Mouse (Mus musculus): ENCODE measurements around the gene Pnpla2.
"Not testable (repeated sequence)": the region's sequence is repeated elsewhere in the genome, so short reads cannot be mapped to it uniquely, and the experiment has no call there.

Gene Pnpla2

GRCm38 (mm10) chr7:141431434-141432185, 23.4 kb upstream of the Pnpla2 start:
- no peak for DNase-seq (ENCODE audit: low spot score)

GRCm38 (mm10) chr7:141432186-141432611, 22.8 kb upstream of the Pnpla2 start:
- DNase-seq (ENCODE audit: low spot score) = no peak

GRCm38 (mm10) chr7:141432741-141433516, 22.1 kb upstream of the Pnpla2 start:
- no peak for DNase-seq (ENCODE audit: low spot score)

DNA sequence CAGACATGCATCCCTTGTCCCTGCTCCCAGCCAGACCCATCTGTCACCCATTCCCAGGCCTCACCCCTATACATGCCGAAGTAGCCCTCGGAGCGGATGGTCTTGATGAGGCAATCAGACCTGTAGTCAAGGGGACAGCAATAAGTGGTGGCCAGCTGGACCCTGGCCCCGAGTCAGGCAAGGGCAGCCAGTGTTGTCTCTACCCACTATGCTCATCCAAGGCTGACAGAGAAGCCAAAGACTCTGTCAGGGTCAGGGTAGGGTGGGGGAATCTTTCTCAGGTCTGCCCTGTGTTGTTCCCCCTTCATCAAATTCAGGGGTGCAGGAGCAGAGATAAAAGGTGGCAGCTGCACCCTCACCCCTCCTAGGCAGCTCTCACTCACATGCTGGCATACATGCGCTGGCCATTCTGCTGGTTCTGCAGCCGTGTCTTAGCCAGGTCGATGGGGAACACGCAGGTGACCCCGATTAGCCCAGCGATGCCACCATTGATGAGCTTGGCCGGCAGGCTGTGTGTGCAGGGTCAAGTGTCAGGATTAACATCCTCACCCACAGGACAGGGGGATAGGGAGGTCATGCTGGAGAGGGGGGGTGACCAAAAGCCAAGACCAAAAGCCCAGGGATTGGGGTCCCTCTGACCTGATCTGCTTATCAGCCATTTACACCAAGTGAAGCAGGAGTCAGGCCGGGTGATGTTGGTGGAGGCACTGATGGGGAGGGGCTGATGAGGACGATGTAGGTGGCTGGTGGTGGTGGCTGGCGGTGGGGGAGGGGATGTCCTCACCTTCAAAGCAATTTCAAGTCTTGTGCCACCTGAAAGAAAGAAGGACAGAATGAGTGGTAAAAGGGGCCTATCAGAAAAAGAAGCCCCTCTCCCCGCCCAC, 21.2 kb upstream of the Pnpla2 start:
- no peak for DNase-seq (ENCODE audit: low spot score)

DNA sequence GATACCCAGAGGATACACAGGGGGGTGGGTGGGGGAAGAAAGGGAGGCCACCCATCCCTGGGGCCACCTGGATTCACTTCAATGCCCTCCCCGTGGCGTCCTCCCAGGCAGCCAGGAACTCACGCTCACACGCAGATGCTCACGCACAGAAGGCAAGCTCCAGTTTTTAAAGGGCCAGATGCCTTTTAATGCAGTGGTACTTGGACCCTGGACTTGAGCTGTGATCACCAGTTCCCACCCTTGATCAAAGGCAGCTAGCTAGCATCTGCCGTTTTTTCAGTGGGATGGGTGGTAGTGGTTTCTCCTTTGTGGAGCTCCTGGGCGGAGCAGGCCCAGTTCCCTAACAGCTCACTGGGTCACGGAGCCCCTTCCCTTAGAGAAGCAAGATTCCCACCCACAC, 20.5 kb upstream of the Pnpla2 start:
- DNase-seq (ENCODE audit: low spot score) = peak; percentile 64

GRCm38 (mm10) chr7:141435129-141435855, 19.7 kb upstream of the Pnpla2 start:
- peak; percentile 65 for DNase-seq (ENCODE audit: low spot score)

GRCm38 (mm10) chr7:141435856-141436522, 19.0 kb upstream of the Pnpla2 start:
- DNase-seq (ENCODE audit: low spot score) = no peak

- DNase-seq (ENCODE audit: low spot score) = no peak
Observed at GRCm38 (mm10) chr7:141436523-141436892, 18.5 kb upstream of the Pnpla2 start.

GRCm38 (mm10) chr7:141437178-141438120, 17.5 kb upstream of the Pnpla2 start, which contains the start of gene Slc25a22:
TSS of gene Slc25a22 (minus strand) at chr7:141437892.
- DNase-seq (ENCODE audit: low spot score) = peak; percentile 92

DNA sequence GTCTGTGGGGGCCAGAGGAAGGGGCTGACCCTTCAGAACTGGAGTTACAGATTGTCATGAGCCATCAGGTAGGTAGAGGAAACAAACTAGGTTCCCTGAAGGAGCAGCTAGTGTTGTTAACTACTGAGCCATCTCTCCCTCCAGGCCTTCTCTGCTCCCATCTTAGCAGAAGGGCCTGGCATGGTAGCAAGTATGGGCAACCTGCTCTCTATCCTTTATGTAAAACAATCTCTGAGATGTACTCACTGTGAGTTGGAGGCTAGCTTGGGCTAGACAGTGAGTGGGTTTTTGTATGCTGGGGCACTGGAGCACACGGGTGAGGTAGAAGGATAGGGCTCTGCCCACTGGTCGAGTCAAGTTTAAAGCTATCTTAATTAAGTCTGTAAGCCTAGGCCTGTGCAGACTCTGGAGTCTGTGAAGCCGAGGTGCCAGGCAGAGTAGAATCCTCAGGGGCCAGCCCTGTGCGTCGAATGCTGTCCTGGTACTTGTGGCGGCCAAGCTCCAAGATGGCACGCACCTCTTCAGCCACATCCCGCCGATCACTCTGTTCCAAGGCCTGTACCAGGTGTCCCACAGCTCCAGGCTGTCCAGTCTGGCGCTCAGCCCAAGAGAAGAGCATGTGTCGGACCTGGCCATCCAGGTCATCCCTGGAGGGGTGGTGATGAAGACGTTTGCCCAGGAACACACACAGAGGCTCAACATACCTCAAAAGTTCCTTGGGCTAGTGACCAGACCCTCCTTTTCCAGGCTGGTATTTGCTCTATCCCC, 16.6 kb upstream of the Pnpla2 start:
- no peak for DNase-seq (ENCODE audit: low spot score)

DNA sequence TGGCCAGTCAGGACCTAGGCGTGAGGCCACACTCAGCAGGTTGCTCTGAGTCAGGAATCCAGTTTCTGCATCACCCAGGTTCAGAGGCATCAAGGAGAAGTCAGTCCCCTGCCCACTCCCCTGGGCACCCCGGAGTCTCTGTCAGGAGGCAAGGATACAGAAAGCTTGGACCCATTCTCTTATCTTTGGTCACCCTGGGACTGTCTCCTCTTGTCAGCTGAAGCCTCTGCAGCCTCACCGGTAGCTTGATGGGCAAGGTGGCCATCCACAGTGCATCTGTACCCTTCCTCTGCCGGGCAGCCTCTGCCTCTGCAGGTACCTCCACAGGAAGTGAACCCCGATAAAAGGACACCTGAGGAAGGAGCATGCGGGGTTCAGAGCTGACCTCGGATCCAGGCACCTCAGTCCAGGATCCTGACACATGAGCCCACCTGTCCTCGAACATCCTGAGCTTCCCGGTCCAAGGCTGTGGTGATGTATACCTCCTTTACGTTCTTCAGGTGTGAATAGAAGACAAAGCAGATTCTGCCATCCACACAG, 15.8 kb upstream of the Pnpla2 start:
- no peak for DNase-seq (ENCODE audit: low spot score)

- no peak for DNase-seq (ENCODE audit: low spot score)
Observed at GRCm38 (mm10) chr7:141439811-141440210, 15.2 kb upstream of the Pnpla2 start.

GRCm38 (mm10) chr7:141440613-141441012, 14.4 kb upstream of the Pnpla2 start:
- peak; percentile 73 for DNase-seq (ENCODE audit: low spot score)

DNA sequence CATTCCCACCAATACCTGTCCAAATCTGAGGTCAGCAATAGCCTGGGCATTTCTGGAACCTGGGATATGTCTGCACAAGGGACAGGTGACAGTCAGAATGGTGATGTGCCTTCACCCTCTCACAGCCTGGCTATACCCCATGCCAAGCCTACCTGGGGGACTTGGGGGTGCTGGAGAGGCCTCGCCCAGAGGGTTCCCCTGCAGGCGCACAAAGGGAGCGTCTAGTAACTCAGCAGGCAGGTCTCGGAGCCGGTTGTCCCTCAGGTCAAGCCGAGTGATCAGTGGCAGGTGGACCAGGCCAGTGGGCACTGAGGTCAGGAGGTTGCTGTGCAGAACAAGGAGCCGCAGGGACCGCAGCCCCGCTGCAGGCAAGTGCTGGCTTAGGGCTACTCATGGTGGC, 13.5 kb upstream of the Pnpla2 start:
- no peak for DNase-seq (ENCODE audit: low spot score)

DNA sequence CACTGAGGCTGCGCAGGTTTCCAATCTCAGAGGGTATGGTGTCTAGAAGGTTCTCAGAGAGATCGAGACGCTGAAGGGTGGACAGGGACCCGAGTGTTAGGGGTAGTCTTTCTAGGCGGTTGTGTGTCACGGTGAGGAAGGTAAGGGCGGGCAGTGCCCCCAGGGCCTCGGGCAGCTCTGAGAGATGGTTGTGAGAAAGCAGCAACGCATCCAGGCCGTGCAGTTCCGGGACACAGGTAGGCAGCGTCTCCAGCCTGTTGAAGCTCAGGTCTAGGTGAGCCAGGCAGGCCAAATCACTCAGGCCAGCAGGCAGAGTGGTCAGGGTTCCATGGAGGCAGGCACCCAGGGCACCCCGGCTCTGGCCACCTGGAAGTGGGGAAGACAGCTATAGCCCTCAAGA, 12.8 kb upstream of the Pnpla2 start:
- DNase-seq (ENCODE audit: low spot score) = no peak

- peak; percentile 76 for DNase-seq (ENCODE audit: low spot score)
Observed at GRCm38 (mm10) chr7:141443081-141443821, 11.7 kb upstream of the Pnpla2 start.

- DNase-seq (ENCODE audit: low spot score) = peak; percentile 91
Observed at GRCm38 (mm10) chr7:141443828-141444237, 11.2 kb upstream of the Pnpla2 start, which contains the start of gene Pidd1. TSS of gene Pidd1 (minus strand) at chr7:141444025.

DNA sequence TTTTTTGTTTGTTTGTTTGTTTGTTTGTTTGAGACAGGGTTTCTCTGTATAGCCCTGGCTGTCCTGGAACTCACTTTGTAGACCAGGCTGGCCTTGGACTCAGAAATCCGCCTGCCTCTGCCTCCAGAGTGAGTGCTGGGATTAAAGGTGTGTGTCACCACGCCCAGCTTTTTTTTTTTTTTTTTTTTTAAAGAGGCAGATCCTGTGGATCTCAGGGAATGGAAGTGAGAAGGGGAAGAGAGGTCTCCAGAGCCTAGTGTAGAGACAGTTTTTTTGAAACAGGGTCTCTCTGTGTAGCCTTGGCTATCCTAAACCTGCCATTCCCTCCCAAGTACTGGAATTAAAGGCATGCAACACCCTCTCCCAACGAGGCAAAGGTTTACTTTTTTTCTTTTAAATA, 8.6 kb upstream of the Pnpla2 start:
- not testable (repeated sequence) for DNase-seq (ENCODE audit: low spot score)
